Mouse (Mus musculus): ENCODE results near the gene Cep19. TPM values are rescaled to one million over a fixed set of nuclear protein-coding genes. Genes with fewer than 3 reads are reported as not detected.

Cep19 gene
- total and polyA plus RNA-seq, 3 experiments = 7.1 to 8.7 TPM; not detected in 1

- Histone ChIP-seq H3K79me2 (ENCODE audit: control insufficient read depth, insufficient read depth, low read length, poor library complexity) (no peaks in the 10 kb centered on the region), H3K9me3 (replicated peaks; ENCODE audit: insufficient read depth, low read length) (no peaks in the 10 kb centered on the region), H3K4me1 (ENCODE audit: control insufficient read depth in 1 of 2, insufficient read depth in 2 of 2, low read length in 2 of 2) (peaks cover 2 to 23% of the 10 kb centered on the region in 2 experiments), H3K27ac (ENCODE audit: control insufficient read depth, low read depth, low read length) (peak overlapping the region; percentile 94), H3K9ac (ENCODE audit: control insufficient read depth, low read depth, low read length, poor library complexity, severe bottlenecking) (peak overlapping the region; percentile 43), H3K4me3 (ENCODE audit: control insufficient read depth in 1 of 2, insufficient read depth in 1 of 2, low read depth in 2 of 2, low read length in 2 of 2) (peak overlapping the region; percentile 37 to 47), H3K27me3 (ENCODE audit: control insufficient read depth in 1 of 2, insufficient read depth in 2 of 2, low read length in 2 of 2) (no peaks in the 10 kb centered on the region), H3K36me3 (ENCODE audit: control insufficient read depth in 1 of 2, insufficient read depth in 2 of 2, low read length in 2 of 2) (peaks cover 0 to 13% of the 10 kb centered on the region in 2 experiments; a peak in 2 of 4 replicates)
- DNase-seq (ENCODE audit: low read depth, low spot score) = peak; percentile 88
- peak; percentile 86 to 96 (median 94) for TF ChIP-seq CTCF (IDR thresholded peaks at IDR 0.05 in 2 of 3, conservative IDR thresholded peaks at IDR 0.05 in 1 of 3; ENCODE audit: control insufficient read depth in 1 of 3, insufficient read depth in 1 of 3, low read depth in 2 of 3, low read length in 3 of 3, poor library complexity in 1 of 3, severe bottlenecking in 1 of 3)
- TF ChIP-seq EP300 (IDR thresholded peaks at IDR 0.05; ENCODE audit: low read depth in 1 of 2, low read length in 2 of 2) = no peak
- TF ChIP-seq NRF1 (IDR thresholded peaks at IDR 0.05; ENCODE audit: insufficient read depth, low read depth, low read length, poor library complexity, severe bottlenecking) = no peak
- TF ChIP-seq POLR2AphosphoS2 (IDR thresholded peaks at IDR 0.05; ENCODE audit: low read length) = no peak
- TF ChIP-seq HCFC1 (IDR thresholded peaks at IDR 0.05; ENCODE audit: low read depth, low read length) = 0 out of 2 replicates have a peak, but pooled peaks have one; percentile 15
- 0 out of 2 replicates have a peak, but pooled peaks have one; percentile 14 for TF ChIP-seq TBP (IDR thresholded peaks at IDR 0.05; ENCODE audit: low read depth, low read length)
- TF ChIP-seq RAD21 (IDR thresholded peaks at IDR 0.05; ENCODE audit: low read depth, low read length) = peak; percentile 89
- no peak for TF ChIP-seq ZMIZ1 (IDR thresholded peaks at IDR 0.05; ENCODE audit: low read depth, low read length)
- TF ChIP-seq CHD2 (IDR thresholded peaks at IDR 0.05; ENCODE audit: low read length) = no peak
- TF ChIP-seq SMC3 (IDR thresholded peaks at IDR 0.05; ENCODE audit: low read depth, low read length) = peak; percentile 93
- TF ChIP-seq GATA1 (IDR thresholded peaks at IDR 0.05; ENCODE audit: low read depth, low read length) = no peak
- TF ChIP-seq ZC3H11A (IDR thresholded peaks at IDR 0.05; ENCODE audit: low read depth, low read length) = peak; percentile 90
- no peak for TF ChIP-seq RCOR1 (IDR thresholded peaks at IDR 0.05; ENCODE audit: low read depth, low read length)
- TF ChIP-seq SIN3A (IDR thresholded peaks at IDR 0.05; ENCODE audit: low read length) = peak; percentile 58
- no peak for TF ChIP-seq MYB (IDR thresholded peaks at IDR 0.05; ENCODE audit: low read depth, low read length)
Observed at GRCm38 (mm10) chr16:32114968-32115695, 15.5 kb downstream of the Cep19 start.

DNA sequence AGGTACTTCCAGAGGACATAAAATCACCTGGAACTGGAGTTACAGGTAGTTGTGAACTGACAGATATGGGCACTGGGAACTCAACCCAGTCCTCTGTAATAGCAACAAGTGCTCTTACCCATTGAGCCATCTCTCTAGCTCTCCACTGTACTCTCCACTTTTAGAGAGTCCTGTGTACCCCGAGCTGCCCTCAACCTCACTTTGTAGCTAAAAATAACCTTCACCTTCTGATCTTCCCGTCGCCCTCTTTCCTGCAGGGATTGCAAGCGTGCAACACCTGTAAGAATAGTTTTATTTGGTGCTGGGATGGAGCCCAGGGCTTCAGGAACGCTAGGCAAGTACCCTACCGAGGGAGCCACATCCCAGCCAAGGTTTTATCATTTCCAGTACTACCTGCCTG is 16.2 kb downstream of the Cep19 start:
- TF ChIP-seq POLR2A (IDR thresholded peaks at IDR 0.05; ENCODE audit: control insufficient read depth in 1 of 2, insufficient read depth in 1 of 2, low read depth in 1 of 2, low read length in 2 of 2, poor library complexity in 1 of 2) = no peak
- no peak for TF ChIP-seq E2F4 (IDR thresholded peaks at IDR 0.05; ENCODE audit: borderline replicate concordance, low read depth, low read length)
- no peak for TF ChIP-seq CHD1 (IDR thresholded peaks at IDR 0.05; ENCODE audit: low read depth, low read length)
- no peak for TF ChIP-seq MYB (IDR thresholded peaks at IDR 0.05; ENCODE audit: low read depth, low read length)
- TF ChIP-seq GATA1 (IDR thresholded peaks at IDR 0.05; ENCODE audit: low read depth, low read length) = no peak
- TF ChIP-seq MAFK (IDR thresholded peaks at IDR 0.05; ENCODE audit: borderline replicate concordance, low read depth, low read length) = no peak
- 0 out of 2 replicates have a peak, but pooled peaks have one; percentile 7 for TF ChIP-seq SMC3 (IDR thresholded peaks at IDR 0.05; ENCODE audit: low read depth, low read length)
- TF ChIP-seq NELFE (IDR thresholded peaks at IDR 0.05; ENCODE audit: low read depth, low read length) = no peak
- no peak for TF ChIP-seq POLR2AphosphoS5 (IDR thresholded peaks at IDR 0.05; ENCODE audit: borderline replicate concordance, low read depth, low read length)
- peaks cover 0 to 13% of the 10 kb centered on the region in 2 experiments; a peak in 2 of 4 replicates for H3K36me3 ChIP-seq (ENCODE audit: control insufficient read depth in 1 of 2, insufficient read depth in 2 of 2, low read length in 2 of 2)
- peak overlapping the region; percentile 37 to 44 for H3K4me3 ChIP-seq (ENCODE audit: control insufficient read depth in 1 of 2, insufficient read depth in 1 of 2, low read depth in 2 of 2, low read length in 2 of 2)
- H3K9ac ChIP-seq (ENCODE audit: control insufficient read depth, low read depth, low read length, poor library complexity, severe bottlenecking) = peak overlapping the region; percentile 36
- peaks cover 2 to 23% of the 10 kb centered on the region in 2 experiments for H3K4me1 ChIP-seq (ENCODE audit: control insufficient read depth in 1 of 2, insufficient read depth in 2 of 2, low read length in 2 of 2)
- no peaks in the 10 kb centered on the region for H3K9me3 ChIP-seq (replicated peaks; ENCODE audit: insufficient read depth, low read length)
- peak; percentile 53 for DNase-seq (ENCODE audit: low read depth, low spot score)
- H3K79me2 ChIP-seq (ENCODE audit: control insufficient read depth, insufficient read depth, low read length, poor library complexity) = no peaks in the 10 kb centered on the region
- H3K27me3 ChIP-seq (ENCODE audit: control insufficient read depth in 1 of 2, insufficient read depth in 2 of 2, low read length in 2 of 2) = no peaks in the 10 kb centered on the region
- no peak overlapping the region for H3K27ac ChIP-seq (ENCODE audit: control insufficient read depth, low read depth, low read length)
